Mouse (Mus musculus): ENCODE measurements at regions not wholly inside any gene's neighbourhood (a gene's known extent, or its start where the extent isn't known, plus 50 kb on each side); places are given as distances from the start of the nearest gene placed in this dataset.

DNA sequence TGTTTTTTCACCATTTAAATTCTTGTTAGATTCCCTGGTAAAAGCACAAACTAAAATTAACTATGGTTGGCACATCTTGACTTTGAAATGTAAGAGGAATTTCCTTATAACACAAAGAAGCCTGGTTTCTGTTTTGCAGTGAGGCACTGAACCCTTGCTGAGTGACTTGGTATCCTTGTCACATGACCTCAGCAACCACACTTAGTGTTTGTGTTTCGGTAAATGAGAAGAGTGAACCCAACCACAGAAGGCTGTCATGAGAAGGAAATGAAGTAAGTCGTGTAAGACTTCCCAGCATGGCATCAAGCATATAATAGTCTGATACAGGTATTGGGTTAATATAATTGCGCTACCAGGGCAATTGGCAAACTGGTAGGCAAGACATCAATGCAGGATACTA is 154.0 kb downstream of the Kctd12 start:
- Histone ChIP-seq H3K27me3 (no peaks in the 10 kb centered on the region), H3K9me3 (no peaks in the 10 kb centered on the region), H3K36me3 (no peaks in the 10 kb centered on the region), H3K4me2 (no peak overlapping the region), H3K27ac (no peak overlapping the region), H3K4me3 (replicated peaks) (no peak overlapping the region), H3K9ac (replicated peaks) (no peak overlapping the region), H3K4me1 (replicated peaks) (no peaks in the 10 kb centered on the region)
- no peak for ATAC-seq (ENCODE audit: insufficient number of reproducible peaks, insufficient read depth, low FRiP score, low TSS enrichment, low read depth)
- 74% methylated on average over 3 of the region's 3 CpGs for WGBS

DNA sequence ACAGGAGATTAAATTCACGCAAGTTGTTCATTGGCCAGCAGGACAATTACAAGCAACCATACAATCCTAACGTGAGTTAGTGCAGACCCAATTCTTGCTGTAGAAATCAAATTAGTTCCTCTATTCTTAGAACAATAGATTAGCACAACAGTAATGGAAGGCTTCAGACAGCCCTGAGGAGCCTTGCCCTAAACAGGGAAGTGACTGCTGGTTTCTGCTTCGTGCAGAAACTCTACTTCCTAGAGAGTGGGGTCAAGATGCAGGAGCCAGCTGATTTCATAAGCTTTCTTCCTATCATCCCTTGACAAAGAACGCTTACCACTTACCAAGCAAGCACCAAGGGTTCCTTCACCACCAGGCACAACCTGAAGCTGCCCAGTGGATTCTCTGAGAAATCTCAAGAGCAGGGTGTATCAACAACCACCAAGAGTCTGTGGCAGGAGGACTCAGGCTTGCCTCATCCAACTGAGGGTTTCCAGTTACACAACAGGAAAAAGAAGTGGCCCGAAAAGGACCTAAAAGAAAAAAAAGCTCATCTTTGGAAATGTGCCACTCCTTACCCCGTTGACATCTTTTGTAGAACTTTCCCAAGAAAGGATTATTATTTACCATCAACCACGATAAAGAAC is 154.6 kb downstream of the Kctd12 start:
- Histone ChIP-seq H3K36me3 (no peaks in the 10 kb centered on the region), H3K27ac (no peak overlapping the region), H3K4me3 (replicated peaks) (no peak overlapping the region), H3K4me2 (no peak overlapping the region), H3K4me1 (replicated peaks) (no peaks in the 10 kb centered on the region), H3K9me3 (no peaks in the 10 kb centered on the region), H3K27me3 (no peaks in the 10 kb centered on the region), H3K9ac (replicated peaks) (no peak overlapping the region)
- WGBS, result 84% methylated on average over 7 of the region's 7 CpGs
- no peak for ATAC-seq (ENCODE audit: insufficient number of reproducible peaks, insufficient read depth, low FRiP score, low TSS enrichment, low read depth)

- Histone ChIP-seq H3K4me2 (no peak overlapping the region), H3K9me3 (no peaks in the 10 kb centered on the region), H3K27ac (no peak overlapping the region), H3K4me3 (replicated peaks) (no peak overlapping the region), H3K27me3 (no peaks in the 10 kb centered on the region), H3K9ac (replicated peaks) (no peak overlapping the region), H3K4me1 (replicated peaks) (no peaks in the 10 kb centered on the region), H3K36me3 (no peaks in the 10 kb centered on the region)
- ATAC-seq (ENCODE audit: insufficient number of reproducible peaks, insufficient read depth, low FRiP score, low TSS enrichment, low read depth), result no peak
- WGBS, result 89% methylated on average over 7 of the region's 7 CpGs
Measured at GRCm38 (mm10) chr14:102825525-102825924, 156.9 kb downstream of the Kctd12 start.

- Histone ChIP-seq H3K9ac (replicated peaks) (no peak overlapping the region), H3K4me3 (replicated peaks) (no peak overlapping the region), H3K36me3 (no peaks in the 10 kb centered on the region), H3K9me3 (no peaks in the 10 kb centered on the region), H3K27ac (no peak overlapping the region), H3K27me3 (no peaks in the 10 kb centered on the region), H3K4me1 (replicated peaks) (no peaks in the 10 kb centered on the region), H3K4me2 (no peak overlapping the region)
- WGBS, result 91% methylated on average over 5 of the region's 5 CpGs
- ATAC-seq (ENCODE audit: insufficient number of reproducible peaks, insufficient read depth, low FRiP score, low TSS enrichment, low read depth), result no peak
Measured at GRCm38 (mm10) chr14:102820663-102821062, 161.8 kb downstream of the Kctd12 start.

DNA sequence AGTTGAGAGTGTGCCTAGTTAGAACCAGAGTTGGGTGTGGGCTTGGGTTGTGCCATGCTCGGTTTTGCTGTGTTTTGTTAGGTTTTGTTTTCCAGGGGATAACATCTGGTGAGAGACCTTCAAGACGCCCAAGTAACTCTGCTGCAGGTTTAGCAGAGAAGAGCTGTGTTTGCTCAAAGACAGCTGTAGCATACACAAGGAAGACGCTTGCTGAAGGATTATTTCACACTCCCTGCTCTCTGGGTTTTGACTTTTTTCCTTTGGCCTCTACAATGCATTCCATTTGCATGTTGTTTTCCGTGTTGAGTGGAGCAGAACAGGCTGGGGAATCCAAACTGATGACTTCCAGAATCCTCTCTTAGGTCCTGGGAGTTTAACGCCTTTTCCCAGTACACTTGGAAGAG is 170.8 kb downstream of the Kctd12 start:
- Histone ChIP-seq H3K9ac (replicated peaks) (no peak overlapping the region), H3K36me3 (no peaks in the 10 kb centered on the region), H3K4me3 (replicated peaks) (no peak overlapping the region), H3K27me3 (no peaks in the 10 kb centered on the region), H3K27ac (peak overlapping the region; percentile 79), H3K4me2 (no peak overlapping the region), H3K4me1 (replicated peaks) (peaks cover 19% of the 10 kb centered on the region), H3K9me3 (no peaks in the 10 kb centered on the region)
- 46% methylated on average over 5 of the region's 5 CpGs for WGBS
- ATAC-seq (ENCODE audit: insufficient number of reproducible peaks, insufficient read depth, low FRiP score, low TSS enrichment, low read depth), result no peak

GRCm38 (mm10) chr14:102811022-102811421 is 171.4 kb downstream of the Kctd12 start:
- Histone ChIP-seq H3K27me3 (no peaks in the 10 kb centered on the region), H3K9me3 (no peaks in the 10 kb centered on the region), H3K4me1 (replicated peaks) (peaks cover 19% of the 10 kb centered on the region), H3K4me3 (replicated peaks) (no peak overlapping the region), H3K4me2 (no peak overlapping the region), H3K27ac (peak overlapping the region; percentile 79), H3K9ac (replicated peaks) (no peak overlapping the region), H3K36me3 (no peaks in the 10 kb centered on the region)
- WGBS, result 59% methylated on average over 5 of the region's 5 CpGs
- no peak for ATAC-seq (ENCODE audit: insufficient number of reproducible peaks, insufficient read depth, low FRiP score, low TSS enrichment, low read depth)

DNA sequence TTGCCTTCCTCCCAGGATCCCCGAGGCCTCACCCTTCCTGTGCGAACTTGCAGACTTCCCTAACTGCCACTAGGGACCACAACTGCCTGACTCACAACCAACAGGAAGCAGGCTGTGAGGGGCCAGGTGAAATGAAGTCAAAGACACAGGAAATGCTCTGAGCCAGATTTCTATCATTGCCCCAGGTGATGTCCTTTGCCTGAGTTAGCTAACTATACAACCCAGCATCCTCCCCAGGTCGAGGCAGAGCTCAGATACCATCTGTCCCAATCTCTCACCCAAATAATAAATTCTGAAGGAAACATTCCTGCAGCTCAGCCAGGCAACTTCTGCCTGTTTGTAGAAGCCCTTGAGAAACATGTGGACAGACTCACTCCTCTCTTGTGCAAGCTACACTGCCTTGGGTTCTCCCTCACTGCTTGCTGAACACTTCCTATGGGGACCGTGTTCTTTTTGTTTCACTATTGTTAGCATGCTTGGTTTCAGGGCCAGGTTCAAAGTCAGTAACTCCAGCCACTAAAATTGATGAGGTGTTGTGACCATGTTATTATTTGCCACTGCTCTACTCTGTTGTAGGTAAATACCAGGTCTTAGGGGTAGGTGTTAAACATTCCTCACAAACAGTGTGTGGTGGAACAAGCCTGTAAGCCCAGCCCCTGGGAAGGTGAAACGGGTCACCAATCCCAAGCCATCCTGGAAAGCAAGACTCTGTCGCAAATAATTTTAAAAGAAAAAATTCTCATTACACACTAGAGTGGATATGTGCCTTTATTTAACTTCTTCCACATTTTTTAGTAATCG is 172.1 kb downstream of the Kctd12 start:
- H3K9ac ChIP-seq (replicated peaks), result no peak overlapping the region
- 42% methylated on average over 7 of the region's 7 CpGs for WGBS
- H3K9me3 ChIP-seq, result no peaks in the 10 kb centered on the region
- H3K4me3 ChIP-seq (replicated peaks), result no peak overlapping the region
- no peaks in the 10 kb centered on the region for H3K36me3 ChIP-seq
- no peaks in the 10 kb centered on the region for H3K27me3 ChIP-seq
- ATAC-seq (ENCODE audit: insufficient number of reproducible peaks, insufficient read depth, low FRiP score, low TSS enrichment, low read depth), result 0 out of 2 replicates have a peak, but pooled peaks have one; percentile 31
- H3K4me1 ChIP-seq (replicated peaks), result peaks cover 19% of the 10 kb centered on the region
- H3K27ac ChIP-seq, result peak overlapping the region; percentile 75
- no peak overlapping the region for H3K4me2 ChIP-seq

GRCm38 (mm10) chr14:102805936-102806923 is 176.2 kb downstream of the Kctd12 start:
- no peak overlapping the region for H3K27ac ChIP-seq
- H3K9ac ChIP-seq (replicated peaks), result no peak overlapping the region
- 60% methylated on average over 21 of the region's 21 CpGs for WGBS
- H3K4me3 ChIP-seq (replicated peaks), result no peak overlapping the region
- no peak overlapping the region for H3K4me2 ChIP-seq
- peaks cover 13% of the 10 kb centered on the region for H3K4me1 ChIP-seq (replicated peaks)
- H3K36me3 ChIP-seq, result no peaks in the 10 kb centered on the region
- no peaks in the 10 kb centered on the region for H3K27me3 ChIP-seq
- no peak for ATAC-seq (ENCODE audit: insufficient number of reproducible peaks, insufficient read depth, low FRiP score, low TSS enrichment, low read depth)
- no peaks in the 10 kb centered on the region for H3K9me3 ChIP-seq

GRCm38 (mm10) chr14:102795676-102796075 is 186.8 kb downstream of the Kctd12 start:
- H3K9me3 ChIP-seq, result no peaks in the 10 kb centered on the region
- H3K27ac ChIP-seq, result no peak overlapping the region
- no peak for ATAC-seq (ENCODE audit: insufficient number of reproducible peaks, insufficient read depth, low FRiP score, low TSS enrichment, low read depth)
- WGBS, result 77% methylated on average over 2 of the region's 2 CpGs
- H3K4me3 ChIP-seq (replicated peaks), result no peak overlapping the region
- H3K27me3 ChIP-seq, result no peaks in the 10 kb centered on the region
- no peak overlapping the region for H3K9ac ChIP-seq (replicated peaks)
- no peaks in the 10 kb centered on the region for H3K36me3 ChIP-seq
- H3K4me2 ChIP-seq, result no peak overlapping the region
- no peaks in the 10 kb centered on the region for H3K4me1 ChIP-seq (replicated peaks)

- H3K4me2 ChIP-seq, result no peak overlapping the region
- WGBS, result 82% methylated on average over 2 of the region's 2 CpGs
Measured at GRCm38 (mm10) chr14:102794898-102795297, 187.5 kb downstream of the Kctd12 start.

GRCm38 (mm10) chr14:102793753-102794152 is 188.7 kb downstream of the Kctd12 start:
- no peak overlapping the region for H3K4me2 ChIP-seq
- H3K4me3 ChIP-seq (replicated peaks), result no peak overlapping the region
- ATAC-seq (ENCODE audit: insufficient number of reproducible peaks, insufficient read depth, low FRiP score, low TSS enrichment, low read depth), result no peak
- H3K4me1 ChIP-seq (replicated peaks), result no peaks in the 10 kb centered on the region
- H3K36me3 ChIP-seq, result no peaks in the 10 kb centered on the region
- no peaks in the 10 kb centered on the region for H3K27me3 ChIP-seq
- 90% methylated on average over 7 of the region's 7 CpGs for WGBS
- no peak overlapping the region for H3K9ac ChIP-seq (replicated peaks)
- no peak overlapping the region for H3K27ac ChIP-seq
- H3K9me3 ChIP-seq, result no peaks in the 10 kb centered on the region

More at GRCm38 (mm10) chr14:102794898-102795297, 187.5 kb downstream of the Kctd12 start:
- no peak overlapping the region for H3K4me3 ChIP-seq (replicated peaks)
- no peak overlapping the region for H3K9ac ChIP-seq (replicated peaks)
- no peaks in the 10 kb centered on the region for H3K27me3 ChIP-seq
- ATAC-seq (ENCODE audit: insufficient number of reproducible peaks, insufficient read depth, low FRiP score, low TSS enrichment, low read depth), result no peak
- H3K27ac ChIP-seq, result no peak overlapping the region
- H3K4me1 ChIP-seq (replicated peaks), result no peaks in the 10 kb centered on the region
- no peaks in the 10 kb centered on the region for H3K9me3 ChIP-seq
- no peaks in the 10 kb centered on the region for H3K36me3 ChIP-seq

Measured in limb, embryonic 12.5 days (tissue).